Mouse (Mus musculus) erythroblast, embryonic 14.5 days (primary cell): ENCODE results near the gene Tnpo1. TPM values are rescaled to one million over a fixed set of nuclear protein-coding genes. Genes with fewer than 3 reads are reported as not detected.
"Not testable (repeated sequence)": the region's sequence is repeated elsewhere in the genome, so short reads cannot be mapped to it uniquely, and the experiment has no call there.

Experiments
- H3K27me3 ChIP-seq: 2 replicates; pipeline ENCODE4 v1.6.1; 2012; ENCODE audit warnings: inconsistent platforms; ENCODE audit not compliant: control insufficient read depth
- H3K36me3 ChIP-seq: 2 replicates; pipeline ENCODE4 v1.6.1; 2012; ENCODE audit warnings: mild to moderate bottlenecking, inconsistent platforms; ENCODE audit not compliant: control insufficient read depth
- H3K4me1 ChIP-seq: 2 replicates; pipeline ENCODE4 v1.6.1; 2012; ENCODE audit warnings: inconsistent platforms; ENCODE audit not compliant: control insufficient read depth
- H3K4me3 ChIP-seq: replicated peaks from 2 replicates; pipeline ENCODE3; 2012; ENCODE audit warnings: moderate library complexity, mild to moderate bottlenecking, inconsistent platforms
- H3K9me3 ChIP-seq: 2 replicates; pipeline ENCODE4 v1.6.1; 2012; ENCODE audit warnings: low read length, inconsistent platforms, mixed read lengths; ENCODE audit not compliant: control insufficient read depth
- GATA1 ChIP-seq: IDR thresholded peaks from 2 replicates; pipeline ENCODE4 v1.6.1; 2012; ENCODE audit warnings: low read length, inconsistent platforms, mixed read lengths
- TAL1 ChIP-seq: IDR thresholded peaks from 3 replicates; pipeline ENCODE4 v1.6.1; 2012; ENCODE audit warnings: low read length, inconsistent platforms, mixed read lengths
- polyA plus RNA-seq: library from polyadenylated mRNA; stranded (reverse); fragments of >175 nt; gene quantifications from 2 replicates; pipeline ENCODE4 v1.2.3, GENCODE M21; 2012

The Tnpo1 gene
- polyA plus RNA-seq, 1 experiment, result 0.25 TPM

DNA sequence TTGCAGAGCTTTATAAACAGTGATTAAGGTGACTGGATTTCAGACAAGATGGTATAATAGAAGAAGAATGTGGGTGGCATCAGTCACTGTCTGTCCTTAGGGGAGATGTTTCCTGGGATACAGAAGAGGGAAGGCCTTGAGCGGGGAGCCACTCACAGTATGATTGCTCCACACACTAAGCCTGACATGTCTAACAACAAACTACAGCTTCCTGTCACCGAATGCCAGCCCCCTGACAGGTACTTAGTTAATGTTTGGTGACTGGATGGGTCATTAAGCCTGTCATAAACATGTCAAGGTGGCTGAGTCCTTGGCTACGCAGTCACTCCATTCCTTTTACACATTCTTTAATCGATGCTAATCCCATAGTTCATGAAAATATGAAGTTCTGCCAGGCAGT is 108.0 kb downstream of the Tnpo1 start:
- no peak for TF ChIP-seq TAL1
- TF ChIP-seq GATA1, result no peak
- H3K4me1 ChIP-seq, result peaks cover 23% of the 10 kb centered on the region
- H3K27me3 ChIP-seq, result no peaks in the 10 kb centered on the region
- H3K9me3 ChIP-seq, result no peaks in the 10 kb centered on the region
- peaks cover 7% of the 10 kb centered on the region for H3K36me3 ChIP-seq
- no peak overlapping the region for H3K4me3 ChIP-seq

DNA sequence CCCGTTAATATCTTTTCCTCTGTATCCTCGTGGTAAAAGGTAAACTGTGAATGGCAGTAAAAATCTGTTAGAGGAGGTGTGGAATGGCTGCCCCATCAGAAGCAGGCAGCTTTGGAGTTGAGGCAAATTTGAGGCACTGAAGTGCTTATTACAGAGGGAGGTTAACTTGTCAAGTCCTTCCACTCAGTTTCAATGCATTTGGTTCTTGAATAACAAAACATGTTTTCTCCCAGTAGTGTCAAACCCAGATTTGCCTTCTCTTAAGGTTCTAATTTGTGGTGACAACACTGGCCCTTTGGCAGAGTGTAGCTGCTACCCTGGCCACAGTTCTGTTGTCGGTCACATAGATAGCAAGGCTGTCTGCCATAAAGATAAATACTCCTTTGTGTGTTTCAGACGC is 108.4 kb downstream of the Tnpo1 start:
- H3K36me3 ChIP-seq, result peaks cover 12% of the 10 kb centered on the region
- peaks cover 28% of the 10 kb centered on the region for H3K4me1 ChIP-seq
- H3K4me3 ChIP-seq, result no peak overlapping the region

DNA sequence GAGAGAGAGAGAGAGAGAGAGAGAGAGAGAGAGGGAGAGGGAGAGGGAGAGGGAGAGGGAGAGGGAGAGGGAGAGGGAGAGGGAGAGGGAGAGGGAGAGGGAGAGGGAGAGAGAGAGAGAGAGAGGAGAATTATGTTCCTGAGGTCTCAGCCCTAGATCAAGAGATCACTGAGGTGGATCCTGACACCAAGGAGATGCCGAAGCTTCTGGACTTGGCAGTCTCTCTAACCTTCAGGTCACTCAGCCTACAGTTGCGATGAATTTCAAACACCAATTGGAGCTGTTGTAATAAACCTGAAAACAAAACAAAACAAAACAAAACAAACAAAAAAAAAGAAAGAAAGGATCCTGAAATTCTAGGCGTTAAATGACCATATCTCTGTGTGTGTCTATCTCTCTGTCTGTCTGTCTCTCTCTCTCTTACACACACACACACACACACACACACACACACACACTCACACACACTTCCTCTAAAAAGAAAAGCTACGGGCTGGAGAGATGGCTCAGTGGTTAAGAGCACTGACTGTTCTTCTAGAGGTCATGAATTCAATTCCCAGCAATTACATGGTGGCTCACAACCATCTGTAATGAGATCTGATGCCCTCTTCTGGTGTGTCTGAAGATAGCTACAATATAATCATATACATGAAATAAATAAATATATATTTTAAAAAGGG is 109.1 kb downstream of the Tnpo1 start:
- H3K4me1 ChIP-seq, result peaks cover 34% of the 10 kb centered on the region
- H3K4me3 ChIP-seq, result not testable (repeated sequence)

More for the DNA sequence above, 108.4 kb downstream of the Tnpo1 start:
- H3K27me3 ChIP-seq, result no peaks in the 10 kb centered on the region
- no peak for TF ChIP-seq GATA1
- TF ChIP-seq TAL1, result no peak
- no peaks in the 10 kb centered on the region for H3K9me3 ChIP-seq

DNA sequence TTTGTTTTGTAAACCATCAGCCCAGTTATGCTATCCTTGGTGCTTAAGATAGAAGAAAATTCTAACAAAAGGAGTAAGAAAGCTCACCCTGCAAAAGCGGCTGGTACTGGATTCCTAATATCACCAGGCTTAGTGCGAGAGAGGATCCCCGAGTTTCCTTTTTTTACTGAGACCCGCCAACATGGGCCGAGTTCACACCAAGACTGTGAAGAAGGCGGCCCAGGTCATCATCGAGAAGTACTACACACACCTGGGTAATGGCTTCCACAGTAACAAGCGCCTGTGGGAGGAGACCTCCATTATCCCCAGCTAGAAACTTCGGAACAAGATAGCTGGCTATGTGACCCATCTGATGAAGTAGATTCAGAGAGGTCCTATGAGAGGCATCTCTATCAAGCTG is 109.6 kb downstream of the Tnpo1 start:
- H3K9me3 ChIP-seq, result no peaks in the 10 kb centered on the region
- no peak for TF ChIP-seq TAL1
- TF ChIP-seq GATA1, result no peak
- H3K36me3 ChIP-seq, result peaks cover 18% of the 10 kb centered on the region
- H3K4me1 ChIP-seq, result peaks cover 36% of the 10 kb centered on the region
- no peak overlapping the region for H3K4me3 ChIP-seq
- H3K27me3 ChIP-seq, result no peaks in the 10 kb centered on the region

More for the DNA sequence above, 109.1 kb downstream of the Tnpo1 start:
- peaks cover 18% of the 10 kb centered on the region for H3K36me3 ChIP-seq
- H3K9me3 ChIP-seq, H3K27me3 ChIP-seq: not testable (repeated sequence)

DNA sequence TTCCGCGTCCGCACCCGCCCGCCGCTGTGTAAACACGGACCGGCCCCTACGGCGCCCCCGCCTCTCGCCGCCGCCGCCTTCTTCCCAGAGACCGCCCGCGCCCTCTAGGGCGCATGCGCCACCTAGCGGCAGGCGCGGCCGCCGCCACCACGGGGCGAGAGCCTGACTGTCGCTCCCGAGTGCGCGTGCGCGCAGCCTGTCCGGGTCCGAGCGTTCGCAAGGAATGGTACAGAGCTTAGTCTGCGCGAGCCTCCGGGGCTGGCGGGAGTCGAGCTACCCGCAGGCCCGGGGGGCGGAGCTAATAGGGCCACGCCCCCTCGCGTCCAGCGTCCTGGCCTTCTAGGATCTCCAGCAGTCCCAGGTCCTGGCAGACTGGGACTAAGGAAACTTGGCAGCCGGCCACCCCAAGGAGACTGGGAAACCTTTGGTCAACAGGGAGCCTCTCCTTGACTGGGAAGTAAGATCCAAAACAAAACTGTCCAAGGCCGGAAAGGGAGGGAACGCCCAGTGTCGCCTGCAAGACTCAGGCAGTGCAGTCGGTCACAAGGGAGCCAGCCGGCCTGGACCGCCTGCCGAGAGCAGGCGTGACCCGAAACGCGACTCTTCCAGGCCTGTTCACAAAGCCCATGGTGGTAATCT is 110.9 kb downstream of the Tnpo1 start, which contains the start of gene Fcho2:
TSS of gene Fcho2 (minus strand) at position 303 of the 639 bp plus-strand sequence.
- peak within 1 kb of the TSS; percentile 99 for H3K4me3 ChIP-seq
- TF ChIP-seq TAL1 (no peak), GATA1 (no peak)
- peaks cover 47% of the 10 kb centered on the region for H3K4me1 ChIP-seq
- H3K9me3 ChIP-seq, result no peaks in the 10 kb centered on the region
- no peaks in the 10 kb centered on the region for H3K27me3 ChIP-seq
- peaks cover 20% of the 10 kb centered on the region for H3K36me3 ChIP-seq

DNA sequence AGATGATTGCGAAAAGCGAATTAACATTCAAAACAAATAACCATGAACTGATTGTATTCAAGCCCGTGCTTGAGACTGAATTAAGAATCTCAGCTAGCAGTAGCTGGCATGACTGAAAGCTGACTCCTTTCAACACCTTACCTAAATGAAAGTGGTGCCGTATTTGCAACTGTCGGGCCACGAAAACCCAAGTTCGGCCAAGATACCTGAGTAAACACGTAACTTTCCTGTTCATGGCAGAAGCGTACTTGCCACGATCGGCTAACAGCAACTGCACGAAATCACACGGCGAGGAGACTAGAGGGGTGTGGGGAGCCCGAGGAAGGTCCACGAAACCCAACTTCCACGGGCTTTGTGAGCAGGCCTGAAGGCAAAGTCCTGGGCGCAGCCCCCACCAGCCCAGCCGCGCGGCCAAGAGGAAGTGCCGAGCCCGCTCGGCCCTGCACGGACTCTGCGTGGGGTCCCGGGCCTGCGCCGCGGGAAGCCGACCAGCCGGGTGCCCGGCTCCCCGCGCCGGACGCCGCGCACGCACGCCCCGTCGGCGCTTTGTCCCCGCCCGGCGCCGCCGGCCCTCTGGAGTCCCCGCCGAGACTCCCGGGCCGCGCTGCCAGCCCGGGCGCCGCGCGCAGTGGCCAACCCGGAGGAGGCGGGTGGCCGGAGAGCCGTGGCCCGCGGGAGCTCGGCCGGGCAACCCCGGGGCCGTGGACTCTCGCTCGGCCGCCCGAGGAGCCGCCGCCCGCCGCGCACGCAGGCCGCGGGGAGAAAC is 111.7 kb downstream of the Tnpo1 start:
- no peak for TF ChIP-seq GATA1
- no peak for TF ChIP-seq TAL1
- peak overlapping the region; percentile 99 for H3K4me3 ChIP-seq

DNA sequence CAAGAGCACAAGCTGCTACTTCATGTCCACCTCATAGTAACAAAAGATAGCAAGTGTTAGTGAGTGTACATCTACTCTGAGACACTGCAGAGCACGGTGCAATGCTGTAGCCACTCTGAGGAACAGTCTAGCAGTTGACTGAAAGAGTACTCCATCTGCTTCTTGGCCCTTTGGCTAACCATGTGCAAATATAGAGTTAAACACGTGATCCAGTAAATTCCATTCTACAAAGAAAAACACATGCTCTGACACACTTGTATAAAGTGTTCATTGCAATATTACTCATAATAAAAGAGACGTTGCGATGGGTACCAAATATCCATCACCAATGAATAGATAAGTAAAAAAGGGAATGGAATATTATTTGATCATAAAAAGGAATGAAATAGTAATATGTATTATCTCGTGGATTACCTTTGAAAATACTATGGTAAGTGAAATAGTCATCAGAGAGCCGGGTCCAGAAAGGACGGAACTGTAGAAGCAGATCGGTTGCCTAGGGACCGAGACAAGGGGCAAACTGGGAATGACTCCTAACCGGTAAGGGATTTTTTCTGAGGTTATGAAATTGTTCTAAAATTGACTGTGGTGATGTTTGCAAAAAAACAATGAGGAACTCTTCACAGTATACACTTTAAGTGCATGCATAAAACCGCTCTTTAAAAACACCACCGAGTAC is 112.4 kb downstream of the Tnpo1 start:
- no peaks in the 10 kb centered on the region for H3K27me3 ChIP-seq
- peak overlapping the region; percentile 99 for H3K4me3 ChIP-seq
- peaks cover 62% of the 10 kb centered on the region for H3K4me1 ChIP-seq
- no peaks in the 10 kb centered on the region for H3K9me3 ChIP-seq
- H3K36me3 ChIP-seq, result peaks cover 20% of the 10 kb centered on the region
- TF ChIP-seq GATA1 (no peak), TAL1 (no peak)

More for the DNA sequence above, 111.7 kb downstream of the Tnpo1 start:
- Histone ChIP-seq H3K36me3 (peaks cover 20% of the 10 kb centered on the region), H3K9me3 (no peaks in the 10 kb centered on the region), H3K27me3 (no peaks in the 10 kb centered on the region), H3K4me1 (peaks cover 55% of the 10 kb centered on the region)

DNA sequence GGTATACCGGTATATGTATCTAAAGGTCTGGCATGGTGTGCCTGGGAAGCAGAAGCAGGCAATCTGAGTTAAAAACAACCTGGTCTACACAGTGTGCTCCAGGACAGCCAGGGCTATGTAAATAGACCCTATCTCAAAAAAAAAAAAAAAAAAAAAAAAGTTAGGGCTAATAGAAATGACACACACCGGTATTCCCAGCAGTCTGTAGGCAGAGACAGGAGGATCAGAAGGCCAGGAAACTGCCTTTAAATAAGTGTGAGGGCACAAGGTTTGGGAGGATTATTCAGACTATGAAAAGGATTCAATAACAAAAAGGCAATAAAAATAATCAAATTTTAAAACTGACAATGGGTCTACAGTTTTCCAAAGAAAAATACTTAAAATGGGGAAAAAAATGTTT is 113.0 kb downstream of the Tnpo1 start:
- H3K9me3 ChIP-seq, result no peaks in the 10 kb centered on the region
- peaks cover 68% of the 10 kb centered on the region for H3K4me1 ChIP-seq
- H3K27me3 ChIP-seq, result no peaks in the 10 kb centered on the region
- TF ChIP-seq TAL1, result no peak
- TF ChIP-seq GATA1, result no peak
- H3K36me3 ChIP-seq, result peaks cover 23% of the 10 kb centered on the region
- peak overlapping the region; percentile 99 for H3K4me3 ChIP-seq
